Mouse (Mus musculus) A20 (cell line): ENCODE measurements around the gene Slc11a2.
A peak's percentile ranks its signal among the peaks of the same experiment; 100 is the strongest.
"Not testable (repeated sequence)": the region's sequence is repeated elsewhere in the genome, so short reads cannot be mapped to it uniquely, and the experiment has no call there.

ENCODE experiments used
- DNase-seq: peaks from one replicate; pipeline ENCODE4 v3.0.0-alpha.2; 2011; ENCODE audit warnings: low read depth, low spot score

Gene Slc11a2

GRCm38 (mm10) chr15:100436112-100436511 is 11.2 kb upstream of the Slc11a2 start:
- no peak for DNase-seq

- DNase-seq = no peak
These were observed 8.4 kb upstream of the Slc11a2 start for GRCm38 (mm10) chr15:100433234-100433633.

- DNase-seq = no peak
These were observed 5.2 kb upstream of the Slc11a2 start for GRCm38 (mm10) chr15:100429959-100430565.

- no peak for DNase-seq
These were observed 3.5 kb upstream of the Slc11a2 start for GRCm38 (mm10) chr15:100428296-100428905.

- peak; percentile 57 for DNase-seq
These were observed 956 bp downstream of the Slc11a2 start for GRCm38 (mm10) chr15:100423916-100424315.

GRCm38 (mm10) chr15:100422899-100423860 is 1.7 kb downstream of the Slc11a2 start:
- DNase-seq = peak; percentile 94

GRCm38 (mm10) chr15:100422476-100422875 is 2.4 kb downstream of the Slc11a2 start:
- DNase-seq = no peak

GRCm38 (mm10) chr15:100421758-100422197 is 3.1 kb downstream of the Slc11a2 start, which contains the start of gene Gm5475:
Gm5475 (plus strand) TSS chr15:100422147.
- DNase-seq = not testable (repeated sequence)

GRCm38 (mm10) chr15:100421059-100421757 is 3.7 kb downstream of the Slc11a2 start:
- peak; percentile 40 for DNase-seq

- DNase-seq = peak; percentile 20
These were observed 4.7 kb downstream of the Slc11a2 start for GRCm38 (mm10) chr15:100419901-100420745.

- DNase-seq = peak; percentile 23
These were observed 5.6 kb downstream of the Slc11a2 start for GRCm38 (mm10) chr15:100419311-100419710.

GRCm38 (mm10) chr15:100417854-100418450 is 6.9 kb downstream of the Slc11a2 start:
- no peak for DNase-seq

GRCm38 (mm10) chr15:100415684-100416083 is 9.2 kb downstream of the Slc11a2 start:
- DNase-seq = no peak

GRCm38 (mm10) chr15:100414942-100415341 is 9.9 kb downstream of the Slc11a2 start:
- DNase-seq = no peak

GRCm38 (mm10) chr15:100414011-100414410 is 10.9 kb downstream of the Slc11a2 start:
- DNase-seq = peak; percentile 40

- no peak for DNase-seq
These were observed 11.6 kb downstream of the Slc11a2 start for GRCm38 (mm10) chr15:100413306-100413705.

GRCm38 (mm10) chr15:100411731-100412130 is 13.1 kb downstream of the Slc11a2 start:
- no peak for DNase-seq

GRCm38 (mm10) chr15:100410918-100411672 is 13.8 kb downstream of the Slc11a2 start:
- DNase-seq = no peak

GRCm38 (mm10) chr15:100406088-100406487 is 18.8 kb downstream of the Slc11a2 start:
- DNase-seq = no peak
